In the genomic region with DNA sequence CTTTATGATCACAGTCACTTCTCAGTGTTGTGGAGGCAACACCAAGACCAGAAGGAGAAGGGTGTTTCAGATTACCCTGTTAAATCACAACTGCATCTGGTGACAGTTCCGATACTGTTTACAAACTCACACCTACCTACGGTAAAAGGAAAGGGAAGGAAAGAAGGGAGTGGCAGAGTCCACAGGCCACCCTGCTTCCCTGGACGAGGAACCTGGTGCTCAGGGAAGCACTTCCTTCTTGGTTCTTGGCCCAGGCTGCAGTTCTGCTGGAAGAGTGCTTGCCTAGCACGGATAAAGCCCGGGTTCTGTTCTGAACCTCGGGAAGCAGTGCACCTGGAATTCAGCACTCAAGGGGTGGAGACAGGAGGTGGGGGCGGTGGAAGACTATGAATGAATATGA, we compare ENCODE assay signal across 32 mouse cellular contexts. TPM values are rescaled to one million over a fixed set of nuclear protein-coding genes. Genes with fewer than 3 reads are reported as not detected.
DNase-seq lines count a peak whose midpoint lies in the region; ATAC-seq and TF ChIP-seq lines count a peak whose summit lies in the region.
"Had no signal": no experiment of that assay in that cellular context is flagged by ENCODE, and none has a peak within 500 bp of the region (broad histone marks: within the 10 kb centered on the region; RNA-seq: fewer than 3 reads in every experiment).

No protein-coding gene starts in this region.

- no peak overlapping the region for H3K4me3 ChIP-seq in heart, embryonic 13.5 days
- peak overlapping the region; percentile 78 for H3K4me3 ChIP-seq in testis, adult 2 months (ENCODE audit: control insufficient read depth, low read depth, low read length)
- H3K4me3 ChIP-seq in midbrain, embryonic 16.5 days (ENCODE audit: low read depth, low read length): no peak overlapping the region
- H3K4me3 ChIP-seq: embryonic facial prominence, embryonic 12.5 days; gastrocnemius, adult 2 months; hindbrain, embryonic 13.5 days; midbrain, embryonic 13.5 days; stomach, embryonic 15.5 days had no signal

- no peaks in the 10 kb centered on the region for H3K27me3 ChIP-seq in heart, embryonic 13.5 days (replicated peaks)
- no peaks in the 10 kb centered on the region for H3K27me3 ChIP-seq in testis, adult 2 months (ENCODE audit: control insufficient read depth, insufficient read depth, low read length)
- no peaks in the 10 kb centered on the region for H3K27me3 ChIP-seq in midbrain, embryonic 16.5 days (ENCODE audit: control insufficient read depth, insufficient read depth, low read depth, low read length)
- H3K27me3 ChIP-seq: embryonic facial prominence, embryonic 12.5 days; hindbrain, embryonic 13.5 days; midbrain, embryonic 13.5 days; stomach, embryonic 15.5 days had no signal

- no peaks in the 10 kb centered on the region for H3K9me3 ChIP-seq in heart, embryonic 13.5 days
- H3K9me3 ChIP-seq in midbrain, embryonic 16.5 days (replicated peaks; ENCODE audit: control insufficient read depth, low read length, poor library complexity, severe bottlenecking): no peaks in the 10 kb centered on the region
- H3K9me3 ChIP-seq: embryonic facial prominence, embryonic 12.5 days; hindbrain, embryonic 13.5 days; midbrain, embryonic 13.5 days; stomach, embryonic 15.5 days had no signal

- no peak for TF ChIP-seq POLR2A in testis, adult 2 months (IDR thresholded peaks at IDR 0.05; ENCODE audit: control insufficient read depth, low read depth, low read length)

- no peak for DNase-seq in heart, adult 9 months (ENCODE audit: low spot score in 2 of 2)
- DNase-seq in testis, postnatal 10 days (ENCODE audit: low spot score): no peak
- DNase-seq in large intestine, adult 2 months (ENCODE audit: low read depth, low spot score): peak; percentile 52
- DNase-seq in embryo, embryonic 11 days: no peak
- DNase-seq: adrenal gland, postnatal 10 days; cerebellum, adult 8-10 months; cerebellum, postnatal 25 days; gastrocnemius, adult 2 months; gastrocnemius, postnatal 36 days; kidney, adult 2 months; kidney, postnatal 4 days; liver; lung, adult 2 months; lung, postnatal 10 days; retina, postnatal 1 day; right cerebral cortex, postnatal 14 days; thymus, adult 2 months; thymus, postnatal 36 days had no signal

- no peak overlapping the region for H3K4me2 ChIP-seq in heart, embryonic 13.5 days
- no peak overlapping the region for H3K4me2 ChIP-seq in midbrain, embryonic 16.5 days (ENCODE audit: low read length)
- H3K4me2 ChIP-seq: embryonic facial prominence, embryonic 12.5 days; heart, embryonic 11.5 days; hindbrain, embryonic 13.5 days; midbrain, embryonic 13.5 days; stomach, embryonic 15.5 days had no signal

- peaks cover 6% of the 10 kb centered on the region; the same call in 1 of the 2 replicates for H3K36me3 ChIP-seq in heart, embryonic 13.5 days
- no peaks in the 10 kb centered on the region; the same call in 1 of the 2 replicates for H3K36me3 ChIP-seq in testis, adult 2 months (ENCODE audit: control insufficient read depth, insufficient read depth, low read length)
- H3K36me3 ChIP-seq in midbrain, embryonic 16.5 days (ENCODE audit: control insufficient read depth, insufficient read depth, low read length): no peaks in the 10 kb centered on the region
- H3K36me3 ChIP-seq: embryonic facial prominence, embryonic 12.5 days; G1E; hindbrain, embryonic 13.5 days; midbrain, embryonic 13.5 days; stomach, embryonic 15.5 days had no signal

- TF ChIP-seq CTCF in testis, adult 2 months (IDR thresholded peaks at IDR 0.05; ENCODE audit: control insufficient read depth, insufficient read depth, insufficient replicate concordance, low read depth, low read length): no peak

- no peak for ATAC-seq in heart, embryonic 13.5 days (ENCODE audit: extremely low read depth, insufficient number of reproducible peaks, low FRiP score, low TSS enrichment)
- no peak for ATAC-seq in midbrain, embryonic 16.5 days
- ATAC-seq: CD4-positive, CD25-positive, alpha-beta regulatory T cell, adult 4 months; forebrain, embryonic 16.5 days; midbrain, embryonic 13.5 days had no signal

- peaks cover 93% of the 10 kb centered on the region for H3K4me1 ChIP-seq in heart, embryonic 13.5 days
- H3K4me1 ChIP-seq in testis, adult 2 months (ENCODE audit: control insufficient read depth, insufficient read depth, low read length): peaks cover 7% of the 10 kb centered on the region
- H3K4me1 ChIP-seq in midbrain, embryonic 16.5 days (ENCODE audit: control insufficient read depth, insufficient read depth, low read length): peaks cover 26% of the 10 kb centered on the region

- peak overlapping the region; percentile 29; the same call in 1 of the 2 replicates for H3K9ac ChIP-seq in heart, embryonic 13.5 days
- H3K9ac ChIP-seq in midbrain, embryonic 16.5 days (ENCODE audit: low read depth, low read length): no peak overlapping the region
- H3K9ac ChIP-seq: embryonic facial prominence, embryonic 12.5 days; hindbrain, embryonic 13.5 days; liver, embryonic 14.5 days; midbrain, embryonic 13.5 days; stomach, embryonic 15.5 days had no signal

- H3K27ac ChIP-seq in heart, embryonic 13.5 days (replicated peaks): peak overlapping the region; percentile 25; the same call in 1 of the 2 replicates
- no peak overlapping the region for H3K27ac ChIP-seq in testis, adult 2 months (ENCODE audit: control insufficient read depth, insufficient read depth, low read depth, low read length)
- no peak overlapping the region for H3K27ac ChIP-seq in midbrain, embryonic 16.5 days (ENCODE audit: low read length)
- H3K27ac ChIP-seq: embryonic facial prominence, embryonic 12.5 days; gastrocnemius, adult 2 months; kidney, postnatal 0 days; liver, embryonic 14.5 days; macrophage; stomach, embryonic 15.5 days had no signal

- 47% methylated on average over 7 of the region's 7 CpGs for WGBS in heart, embryonic 13.5 days
- WGBS in large intestine, adult 2 months: 23% methylated on average over 7 of the region's 7 CpGs
- WGBS in midbrain, embryonic 16.5 days: 75% methylated on average over 7 of the region's 7 CpGs

RNA-seq across cellular contexts. Expression of a gene that starts 48.5 kb away (rescaled TPM):
- polyA plus RNA-seq in heart, embryonic 13.5 days (2015; fragmentation: Nextera tagmentation; extraction: Ambion mirVana): 19.7 and 20.2 TPM in 2 replicates
- 19.6 and 21.2 TPM in 2 replicates for polyA plus RNA-seq in testis, adult 2 months (2012; rRNA removed)
- polyA plus RNA-seq in large intestine, adult 2 months (2012; rRNA removed): 5.9 and 8.5 TPM in 2 replicates
- 21.7 and 26.2 TPM in 2 replicates for polyA plus RNA-seq in midbrain, embryonic 16.5 days (2015; fragmentation: Nextera tagmentation; extraction: Ambion mirVana)
- polyA plus RNA-seq: G1E had no signal
